Mouse (Mus musculus): ENCODE data around the gene Hps4.

DNA sequence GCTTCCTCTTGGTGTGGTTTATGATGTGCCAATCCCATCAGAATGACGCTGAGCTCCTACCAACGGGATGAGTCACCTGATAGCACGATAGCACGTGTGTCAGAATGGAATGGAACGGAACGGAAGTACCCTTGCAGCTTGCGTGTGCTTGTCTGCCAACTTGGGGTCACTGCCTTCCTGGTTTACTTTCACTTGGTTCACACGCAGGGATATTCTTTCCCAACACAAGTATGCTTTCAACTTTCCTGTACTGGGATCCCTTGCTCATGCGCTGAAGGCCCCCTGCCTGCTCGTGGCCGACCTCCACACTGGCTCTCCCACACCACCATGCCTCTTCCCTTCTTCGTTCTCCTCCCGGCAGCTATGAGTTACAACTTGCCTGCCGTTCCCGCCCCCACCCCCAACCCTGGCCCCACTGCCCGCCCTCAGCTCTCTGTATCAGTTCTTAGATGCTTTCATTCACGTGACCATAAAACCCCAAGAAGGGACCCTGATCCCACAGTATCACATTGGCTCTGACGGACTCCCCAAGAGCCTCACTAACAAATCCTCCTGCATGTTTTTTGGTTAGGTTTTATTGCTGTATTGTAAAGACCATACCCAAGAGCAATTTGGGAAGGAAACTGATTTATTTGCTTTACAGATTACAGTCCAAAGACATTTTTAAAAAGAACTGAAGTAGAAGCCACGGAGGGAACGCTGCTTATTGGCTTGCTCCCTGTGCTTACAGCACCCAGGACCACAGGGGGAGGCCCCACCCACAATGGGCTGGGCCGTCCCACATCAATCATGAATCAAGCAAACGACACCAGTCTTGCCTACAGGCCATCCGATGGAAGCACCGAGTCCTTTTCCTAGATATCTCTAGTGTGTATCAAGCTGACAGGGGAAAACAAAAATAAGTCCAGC, 18.0 kb upstream of the Hps4 start:
- peak; percentile 44 for TF ChIP-seq POLR2A (IDR thresholded peaks at IDR 0.05; ENCODE audit: insufficient read depth, low read depth, low read length)
- TF ChIP-seq CTCF (IDR thresholded peaks at IDR 0.05), result no peak
- TF ChIP-seq EP300 (IDR thresholded peaks at IDR 0.05; ENCODE audit: insufficient read depth, low read depth, low read length), result no peak
